Mouse (Mus musculus): Measurements from ENCODE around the gene Sox5.

The Sox5 gene

GRCm38 (mm10) chr6:144772175-144772918 is 9.4 kb downstream of the Sox5 start:
- peak; percentile 24 for DNase-seq (ENCODE audit: low read depth, low spot score)

DNA sequence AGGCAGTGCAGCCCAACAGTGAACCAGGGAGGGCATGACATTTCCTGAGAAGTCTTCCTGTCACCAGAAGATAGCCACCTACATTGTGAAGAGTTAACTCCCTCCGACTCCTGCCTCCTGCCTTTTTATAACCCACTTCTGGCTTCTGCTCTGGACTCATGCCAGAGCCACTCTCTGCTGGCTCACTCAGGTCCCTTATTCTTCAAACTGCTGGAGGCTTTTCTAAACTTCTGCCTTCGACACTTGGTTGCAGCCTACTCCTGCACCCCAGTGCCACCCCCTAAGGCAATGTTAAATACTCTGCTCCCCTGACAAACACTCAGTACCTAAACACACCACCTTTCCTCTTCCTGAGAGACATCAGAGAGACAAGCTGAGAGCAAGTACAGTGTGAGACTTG is 12.7 kb downstream of the Sox5 start:
- DNase-seq (ENCODE audit: low read depth, low spot score), result no peak

GRCm38 (mm10) chr6:144761902-144762301 is 19.9 kb downstream of the Sox5 start:
- no peak for DNase-seq (ENCODE audit: low read depth, low spot score)

- DNase-seq (ENCODE audit: low read depth, low spot score), result no peak
Measured at GRCm38 (mm10) chr6:144759193-144759592, 22.6 kb downstream of the Sox5 start.

GRCm38 (mm10) chr6:144757414-144757813 is 24.4 kb downstream of the Sox5 start:
- DNase-seq (ENCODE audit: low read depth, low spot score), result no peak

GRCm38 (mm10) chr6:144756444-144756843 is 25.3 kb downstream of the Sox5 start:
- DNase-seq (ENCODE audit: low read depth, low spot score), result no peak

- no peak for DNase-seq (ENCODE audit: low read depth, low spot score)
Measured at GRCm38 (mm10) chr6:144755304-144755703, 26.5 kb downstream of the Sox5 start.

GRCm38 (mm10) chr6:144754366-144754765 is 27.4 kb downstream of the Sox5 start:
- peak; percentile 46 for DNase-seq (ENCODE audit: low read depth, low spot score)

GRCm38 (mm10) chr6:144753963-144754296 is 27.8 kb downstream of the Sox5 start:
- peak; percentile 88 for DNase-seq (ENCODE audit: low read depth, low spot score)

- DNase-seq (ENCODE audit: low read depth, low spot score), result no peak
Measured at GRCm38 (mm10) chr6:144753225-144753962, 28.4 kb downstream of the Sox5 start.

DNA sequence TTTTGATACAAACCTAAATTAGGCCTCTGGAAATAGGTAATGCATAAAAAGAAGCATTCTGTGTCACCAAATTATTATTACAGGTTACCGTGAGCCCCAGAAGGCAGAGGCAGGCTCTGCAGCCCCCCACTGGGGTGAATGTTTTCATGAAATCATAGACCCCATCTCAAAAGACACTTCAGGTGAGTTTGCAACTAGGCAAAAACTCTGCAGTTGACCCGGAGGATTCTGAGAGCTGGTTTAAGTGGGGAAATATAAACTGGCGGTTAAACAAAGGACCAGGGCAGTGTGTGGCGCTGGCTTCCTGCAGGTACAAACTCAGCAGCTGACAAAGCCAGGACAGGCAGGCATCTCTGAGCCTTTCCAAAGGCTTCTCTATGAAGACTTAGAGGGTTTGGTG is 30.2 kb downstream of the Sox5 start:
- no peak for DNase-seq (ENCODE audit: low read depth, low spot score)

DNA sequence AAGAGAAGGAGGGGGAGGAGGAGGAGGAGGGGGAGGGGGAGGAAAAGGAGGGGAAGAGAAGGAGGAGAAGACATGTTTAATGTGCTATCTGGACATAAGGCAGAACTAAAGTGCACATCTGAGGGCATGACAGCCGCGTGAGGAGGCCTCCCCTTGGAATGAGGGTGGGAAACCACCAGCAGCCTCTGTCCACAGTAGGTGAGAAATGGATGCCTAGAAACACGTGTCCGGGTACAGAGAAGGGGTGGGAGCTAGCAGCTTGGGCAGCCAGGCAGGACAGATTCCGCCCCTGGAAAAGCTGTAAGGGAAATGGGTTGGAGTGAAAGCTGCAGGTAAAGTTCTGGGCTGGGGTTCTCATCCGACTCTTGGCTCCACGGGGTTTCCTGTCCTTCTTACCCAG is 31.6 kb downstream of the Sox5 start:
- no peak for DNase-seq (ENCODE audit: low read depth, low spot score)

GRCm38 (mm10) chr6:144746436-144746835 is 35.3 kb downstream of the Sox5 start:
- DNase-seq (ENCODE audit: low read depth, low spot score), result no peak

DNA sequence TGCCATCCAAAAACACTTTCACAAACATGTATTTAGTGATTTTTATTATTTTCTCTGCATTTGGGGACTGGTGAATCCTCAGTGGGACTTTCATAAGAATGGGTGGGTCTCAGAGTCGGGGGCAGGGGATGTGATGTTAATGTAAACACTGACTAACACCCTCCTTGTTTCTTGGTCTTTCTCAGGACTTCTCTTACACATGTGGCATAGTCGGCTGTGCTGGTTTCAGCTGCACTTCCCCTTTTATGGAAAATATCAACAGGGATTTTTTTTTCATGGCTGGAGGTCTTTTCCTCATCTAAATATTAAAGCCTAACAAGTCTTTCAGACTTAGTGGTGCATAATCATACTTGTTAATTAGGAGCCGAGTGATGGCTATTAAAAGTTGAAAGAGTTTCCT is 39.2 kb downstream of the Sox5 start:
- no peak for DNase-seq (ENCODE audit: low read depth, low spot score)

DNA sequence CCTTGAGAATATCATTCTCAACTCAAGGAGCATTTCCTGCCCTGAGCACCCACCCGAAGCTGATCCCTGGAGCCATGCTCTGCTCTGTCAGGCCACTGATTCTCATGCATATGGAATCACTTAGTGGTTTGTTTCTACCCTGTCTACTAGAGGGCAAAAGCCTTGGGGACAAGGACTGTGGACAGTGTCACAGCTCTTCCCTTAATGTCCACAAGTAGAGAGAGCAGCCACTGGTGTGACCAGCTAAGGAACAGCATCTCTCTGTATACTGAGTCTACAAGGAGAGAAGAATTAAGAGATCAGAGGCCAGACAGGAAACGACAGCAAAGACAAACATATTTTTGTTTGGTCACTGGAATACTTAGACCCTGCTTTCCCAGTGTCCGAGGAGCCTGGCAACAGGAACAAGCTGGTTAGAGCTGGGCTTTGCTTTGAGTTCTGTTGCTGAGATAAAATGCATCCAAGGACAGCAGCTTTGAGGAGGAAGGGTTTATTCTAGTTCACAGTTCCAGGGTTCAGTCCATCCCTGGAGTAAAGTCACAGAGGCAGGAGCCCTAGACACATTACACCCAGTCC is 40.6 kb downstream of the Sox5 start:
- peak; percentile 7 for DNase-seq (ENCODE audit: low read depth, low spot score)

GRCm38 (mm10) chr6:144740343-144740742 is 41.4 kb downstream of the Sox5 start:
- DNase-seq (ENCODE audit: low read depth, low spot score), result no peak

GRCm38 (mm10) chr6:144739753-144740152 is 42.0 kb downstream of the Sox5 start:
- peak; percentile 37 for DNase-seq (ENCODE audit: low read depth, low spot score)

DNA sequence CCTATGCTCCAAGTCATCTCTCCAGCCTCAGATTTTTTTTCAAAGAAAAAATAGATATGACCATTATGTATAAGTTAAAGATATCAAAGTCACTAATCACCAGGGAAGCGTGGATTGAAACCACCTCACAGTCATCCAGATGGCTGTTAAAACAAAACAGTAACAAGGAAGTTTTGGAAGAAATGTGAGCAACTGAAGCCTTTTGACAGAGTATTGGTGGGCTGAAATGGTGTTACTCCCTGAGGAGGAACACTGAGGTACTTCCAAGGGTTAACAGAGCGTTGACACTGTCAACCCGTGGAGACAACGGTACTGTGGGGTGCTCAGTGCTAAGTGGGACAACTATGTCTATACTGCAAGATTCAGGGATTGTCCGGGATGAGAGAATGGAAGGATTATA is 44.0 kb downstream of the Sox5 start:
- no peak for DNase-seq (ENCODE audit: low read depth, low spot score)

DNA sequence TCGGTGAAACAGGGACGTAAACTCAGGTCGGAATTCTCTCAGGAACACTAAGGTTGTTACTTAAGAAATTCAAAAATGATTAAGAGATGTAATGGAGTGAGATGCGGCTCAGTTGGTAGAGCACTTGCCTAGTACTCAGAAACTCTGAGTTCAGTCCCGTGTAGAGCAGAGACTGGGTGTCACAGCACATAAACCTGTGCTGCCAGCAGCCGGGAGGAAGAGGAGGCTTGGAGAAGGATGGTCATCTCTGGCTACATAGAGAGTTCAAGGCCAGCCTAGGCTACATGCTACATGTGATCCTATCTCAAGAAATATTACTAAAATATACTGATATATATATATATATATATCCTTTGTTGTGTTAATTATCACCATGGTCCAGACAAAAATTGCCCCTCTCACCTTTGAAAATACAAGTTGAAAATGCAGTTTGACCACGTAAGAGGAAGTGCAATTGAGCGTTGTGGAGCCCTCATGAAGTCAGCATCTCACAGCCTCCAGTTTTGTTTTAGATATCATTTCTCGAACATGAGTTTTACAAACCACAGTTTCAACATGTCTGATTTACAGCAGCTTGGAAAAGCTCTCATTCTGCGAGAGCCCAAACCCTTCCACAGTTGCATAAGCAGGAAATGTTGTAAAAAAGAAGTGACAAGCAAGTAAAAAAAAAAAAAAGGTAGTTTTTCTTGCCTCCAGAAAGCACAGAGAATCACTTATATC is 50.4 kb downstream of the Sox5 start:
- DNase-seq (ENCODE audit: low read depth, low spot score), result no peak

DNA sequence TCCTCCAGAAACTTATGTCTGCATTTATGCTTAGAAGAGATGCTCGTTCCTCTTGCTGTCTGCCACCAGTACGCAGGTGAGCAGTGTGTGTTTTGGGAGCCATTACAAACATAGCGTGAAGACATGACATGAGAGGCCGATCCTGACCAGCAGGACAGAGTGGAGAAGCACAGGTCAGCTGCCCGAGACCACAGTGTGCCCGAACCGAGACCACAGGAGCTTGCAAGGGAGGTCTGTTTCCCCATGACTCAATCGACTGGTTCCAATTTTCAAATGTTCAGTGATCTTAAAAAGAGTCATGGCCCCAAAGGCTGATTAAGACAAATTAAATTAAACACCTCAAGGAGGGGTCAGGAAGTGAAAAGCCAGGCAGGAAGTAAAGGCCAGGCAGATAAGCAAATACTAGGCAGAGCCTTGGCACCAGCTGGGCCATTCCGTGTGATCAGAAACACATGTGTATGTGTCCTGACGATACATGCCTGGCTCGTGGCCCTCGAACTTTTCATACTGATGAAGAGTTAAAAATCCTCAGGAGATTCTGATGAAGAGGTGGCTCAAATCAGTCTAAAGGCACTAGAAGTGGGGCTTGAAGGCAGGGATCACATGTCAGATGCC is 58.1 kb downstream of the Sox5 start:
- DNase-seq (ENCODE audit: low read depth, low spot score), result no peak

GRCm38 (mm10) chr6:144723024-144723423 is 58.8 kb downstream of the Sox5 start:
- DNase-seq (ENCODE audit: low read depth, low spot score), result no peak

- DNase-seq (ENCODE audit: low read depth, low spot score), result no peak
Measured at GRCm38 (mm10) chr6:144720846-144721245, 60.9 kb downstream of the Sox5 start.
